Mouse (Mus musculus) lung, adult 10 weeks (tissue): ENCODE results near the gene Olfr1104. TPM values are rescaled to one million over a fixed set of nuclear protein-coding genes. Genes with fewer than 3 reads are reported as not detected.

Source experiments
- polyA plus RNA-seq: library from polyadenylated mRNA; stranded (reverse); fragments of 350-450 nt; fragmentation: Illumina TruSeq; extraction: RNeasy Lipid Tissue Mini Kit (QIAGEN cat#74804); gene quantifications from one replicate; pipeline ENCODE4 v1.2.3, GENCODE M21; 2014; ENCODE audit warnings: low read depth, low replicate concordance; ENCODE audit not compliant: insufficient read depth

Gene Olfr1104
- polyA plus RNA-seq, result not detected

DNA sequence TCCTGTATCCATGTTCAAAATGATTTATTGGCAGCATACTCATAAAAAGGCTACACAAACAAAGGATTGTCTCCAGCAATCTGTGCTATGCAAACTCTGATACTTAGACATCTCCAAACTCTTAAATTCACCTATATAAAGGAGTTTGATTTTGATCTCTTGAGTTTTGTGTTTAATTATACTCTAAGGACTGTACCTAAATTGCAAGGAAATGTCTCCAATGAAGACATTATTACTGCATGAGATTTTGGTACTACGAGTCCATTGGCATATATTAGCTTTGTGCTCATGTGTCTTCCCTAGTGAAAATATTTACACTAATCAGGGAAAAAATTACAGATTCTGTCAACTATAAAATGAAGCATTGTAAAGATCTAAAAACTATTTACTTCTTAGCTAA is at the start of gene Olfr1104:
Gene Olfr1104 (minus strand): TSS at position 101 of the 400 bp plus-strand sequence.

DNA sequence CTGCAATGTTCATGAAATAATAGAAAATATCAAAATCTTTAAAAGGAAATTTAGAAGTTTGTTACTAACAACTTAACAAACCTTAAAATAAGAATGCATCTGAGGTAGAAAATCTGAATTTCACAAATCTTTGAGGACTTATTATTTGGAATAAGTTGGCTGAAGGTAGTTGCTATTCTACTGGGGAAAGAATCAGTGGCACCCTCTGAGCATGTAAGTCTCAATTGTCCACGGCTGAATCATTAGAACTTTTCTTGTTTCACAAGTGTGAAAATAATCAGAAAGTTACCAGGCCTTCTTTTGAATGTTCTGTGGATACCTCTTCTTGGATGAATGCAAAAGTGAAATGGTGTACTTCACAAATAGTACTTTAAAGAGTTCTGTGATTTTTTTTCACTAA is 48.8 kb upstream of the Olfr1104 start, which contains the start of gene Olfr1107:
Gene Olfr1107 (minus strand): TSS at position 101 of the 400 bp plus-strand sequence.

DNA sequence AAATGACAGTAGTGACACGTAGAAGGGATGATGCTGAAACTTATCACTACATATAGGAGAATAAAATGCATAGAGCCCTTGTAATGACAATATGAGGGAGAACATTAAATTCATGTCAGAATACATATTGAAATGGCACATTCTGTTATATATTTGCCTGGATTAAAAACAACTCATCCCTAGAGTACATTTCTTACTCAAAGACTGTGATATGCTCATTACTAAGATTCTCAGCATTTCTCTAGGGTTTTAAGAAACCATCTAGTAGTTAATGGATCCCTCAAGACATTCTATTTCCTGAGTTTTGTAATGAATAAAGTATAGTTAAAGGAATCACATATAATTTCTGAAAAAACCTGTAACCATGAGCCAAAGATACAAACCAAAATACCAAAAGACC is 25.3 kb upstream of the Olfr1104 start, which contains the start of gene Olfr1106:
Gene Olfr1106 (minus strand): TSS at position 101 of the 400 bp plus-strand sequence.

DNA sequence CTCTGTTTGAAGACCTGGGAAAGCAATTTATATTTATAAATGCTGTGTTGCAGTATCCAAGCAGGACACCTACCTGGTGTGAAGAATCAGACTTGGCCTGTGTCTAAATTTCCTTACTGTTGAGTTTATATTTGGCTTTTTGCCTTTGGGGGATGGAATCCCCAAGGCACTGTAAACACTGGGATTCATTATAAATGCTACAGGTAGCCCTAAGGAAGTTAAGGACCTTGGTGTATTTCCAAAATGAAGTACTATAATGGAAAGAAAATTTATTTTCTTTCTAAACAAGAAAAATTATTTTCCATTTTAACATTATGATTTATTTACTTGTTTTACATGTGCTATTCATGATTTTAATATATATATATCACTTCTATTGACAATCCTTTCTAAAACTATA is 9.6 kb upstream of the Olfr1104 start, which contains the start of gene Olfr1105:
Gene Olfr1105 (minus strand): TSS at position 101 of the 400 bp plus-strand sequence.

DNA sequence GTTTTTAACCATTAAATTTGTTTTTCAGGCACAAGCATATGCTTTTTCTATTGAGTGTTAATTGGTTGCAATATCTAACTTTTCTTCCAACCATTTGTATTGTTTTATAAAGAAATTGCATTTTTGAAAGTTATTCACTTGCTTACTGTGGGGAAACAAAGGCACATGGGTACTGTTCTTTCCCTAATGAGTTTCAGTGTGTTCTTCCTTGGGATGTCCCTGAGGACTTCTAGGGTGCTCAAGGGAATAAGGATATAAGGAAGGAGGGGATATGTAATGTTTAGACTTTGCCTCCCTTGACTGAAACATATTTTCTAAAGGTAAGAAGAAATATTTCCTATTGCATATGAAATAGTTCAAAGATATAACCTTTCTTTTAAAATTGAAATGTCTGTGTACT is 28.8 kb downstream of the Olfr1104 start, which contains the start of gene Olfr1102:
Gene Olfr1102 (plus strand): TSS at position 301 of the 400 bp plus-strand sequence.

DNA sequence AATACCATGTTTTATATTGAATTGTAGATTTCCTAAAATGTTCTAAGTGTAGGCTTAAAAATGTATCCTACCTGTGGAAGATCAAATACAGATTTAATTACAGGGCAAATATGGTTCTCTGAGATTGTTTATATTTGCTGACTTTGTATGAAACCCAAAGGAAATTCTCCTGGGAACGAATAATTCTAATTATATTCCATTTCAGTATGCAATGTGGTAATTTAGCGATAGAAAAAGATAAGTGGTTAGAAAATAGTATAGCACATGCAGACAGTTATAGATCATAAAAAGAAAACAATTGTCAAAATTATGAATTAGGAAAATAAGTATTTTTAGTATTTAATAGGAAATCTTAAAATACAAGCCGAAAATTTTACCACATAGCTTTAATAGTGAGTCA is 35.8 kb downstream of the Olfr1104 start, which contains the start of gene Olfr1101:
Gene Olfr1101 (minus strand): TSS at position 101 of the 400 bp plus-strand sequence.

DNA sequence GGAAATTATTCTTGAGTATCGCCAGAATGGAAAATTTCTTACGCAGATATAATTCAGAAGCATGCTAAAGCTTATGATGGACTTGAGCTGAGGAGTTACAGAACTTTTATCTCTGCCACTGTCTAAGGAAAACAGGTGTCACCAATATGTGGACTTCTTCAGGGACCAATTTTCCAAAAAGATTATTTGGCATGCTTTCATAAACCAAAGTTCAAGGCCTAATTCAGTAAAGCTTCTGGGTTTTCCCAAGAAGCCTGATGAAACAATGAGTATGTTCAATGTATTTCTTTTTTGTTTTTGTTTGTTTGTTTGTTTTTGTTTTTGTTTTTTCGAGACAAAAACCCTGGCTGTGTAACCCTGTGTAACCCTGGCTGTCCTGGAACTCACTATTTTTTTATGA is 47.0 kb downstream of the Olfr1104 start, which contains the start of gene Olfr1100:
Gene Olfr1100 (minus strand): TSS at position 101 of the 400 bp plus-strand sequence.

Other genes starting within 250 kb of the Olfr1104 start
- not detected for gene Olfr1093, start 244.6 kb downstream of the Olfr1104 start, polyA plus RNA-seq
- gene Olfr141, start 217.1 kb downstream of the Olfr1104 start, polyA plus RNA-seq, result not detected
- gene Olfr1094, start 202.4 kb downstream of the Olfr1104 start, polyA plus RNA-seq, result not detected
- gene Olfr1095, start 175.4 kb downstream of the Olfr1104 start, polyA plus RNA-seq, result not detected
- gene Gm13723, start 152.3 kb downstream of the Olfr1104 start, polyA plus RNA-seq, result not detected
- gene Olfr1097, start 134.9 kb downstream of the Olfr1104 start, polyA plus RNA-seq, result not detected
- not detected for gene Olfr1098, start 102.5 kb downstream of the Olfr1104 start, polyA plus RNA-seq
- not detected for gene Olfr1099, start 66.4 kb downstream of the Olfr1104 start, polyA plus RNA-seq
- gene Olfr1100, start 47.1 kb downstream of the Olfr1104 start, polyA plus RNA-seq, result not detected
- not detected for gene Olfr1101, start 35.9 kb downstream of the Olfr1104 start, polyA plus RNA-seq
- not detected for gene Olfr1102, start 28.7 kb downstream of the Olfr1104 start, polyA plus RNA-seq
- gene Olfr1105, start 9.5 kb upstream of the Olfr1104 start, polyA plus RNA-seq, result not detected
- not detected for gene Olfr1106, start 25.2 kb upstream of the Olfr1104 start, polyA plus RNA-seq
- not detected for gene Olfr1107, start 48.7 kb upstream of the Olfr1104 start, polyA plus RNA-seq
- gene Olfr1109, start 68.9 kb upstream of the Olfr1104 start, polyA plus RNA-seq, result not detected
- not detected for gene Olfr259, start 87.5 kb upstream of the Olfr1104 start, polyA plus RNA-seq
- gene Olfr1110, start 113.2 kb upstream of the Olfr1104 start, polyA plus RNA-seq, result not detected
- gene Olfr1111, start 125.5 kb upstream of the Olfr1104 start, polyA plus RNA-seq, result not detected
- not detected for gene Olfr1112, start 160.7 kb upstream of the Olfr1104 start, polyA plus RNA-seq
- not detected for gene Olfr1113, start 181.9 kb upstream of the Olfr1104 start, polyA plus RNA-seq
- not detected for gene Olfr1115, start 220.9 kb upstream of the Olfr1104 start, polyA plus RNA-seq
- not detected for gene Olfr1116, start 240.5 kb upstream of the Olfr1104 start, polyA plus RNA-seq